Mouse (Mus musculus): ENCODE results near the gene Xrra1.
A peak's percentile ranks its signal among the peaks of the same experiment; 100 is the strongest.

Xrra1 gene

GRCm38 (mm10) chr7:99858813-99859585, at the start of gene Xrra1:
Gene Xrra1 (plus strand): TSS chr7:99859116.
- peak; percentile 97 to 98 for DNase-seq

- DNase-seq = no peak
These were observed 48.1 kb upstream of the Xrra1 start for GRCm38 (mm10) chr7:99810814-99811213.

- no peak for DNase-seq
These were observed 47.3 kb upstream of the Xrra1 start for GRCm38 (mm10) chr7:99811661-99812060.

GRCm38 (mm10) chr7:99813394-99813793, 45.5 kb upstream of the Xrra1 start:
- DNase-seq = peak; percentile 45 to 59

GRCm38 (mm10) chr7:99818181-99818725, 40.7 kb upstream of the Xrra1 start:
- peak; percentile 20 to 45 for DNase-seq

GRCm38 (mm10) chr7:99821953-99822352, 37.0 kb upstream of the Xrra1 start:
- DNase-seq = no peak

GRCm38 (mm10) chr7:99822426-99822825, 36.5 kb upstream of the Xrra1 start:
- no peak for DNase-seq

- no peak for DNase-seq
These were observed 35.8 kb upstream of the Xrra1 start for GRCm38 (mm10) chr7:99823045-99823663.

- no peak for DNase-seq
These were observed 34.0 kb upstream of the Xrra1 start for GRCm38 (mm10) chr7:99824649-99825483.

- DNase-seq = no peak
These were observed 33.4 kb upstream of the Xrra1 start for GRCm38 (mm10) chr7:99825511-99825910.

- no peak for DNase-seq
These were observed 32.8 kb upstream of the Xrra1 start for GRCm38 (mm10) chr7:99826096-99826495.

GRCm38 (mm10) chr7:99828083-99828570, 30.8 kb upstream of the Xrra1 start, which contains the start of gene Neu3:
Gene Neu3 (minus strand): TSS chr7:99828417.
- DNase-seq = peak; percentile 96 to 97

- no peak for DNase-seq
These were observed 25.6 kb upstream of the Xrra1 start for GRCm38 (mm10) chr7:99833115-99833845.

GRCm38 (mm10) chr7:99833846-99834222, 25.1 kb upstream of the Xrra1 start:
- DNase-seq = no peak

- DNase-seq = no peak
These were observed 24.5 kb upstream of the Xrra1 start for GRCm38 (mm10) chr7:99834314-99834853.

- peak; percentile 32 to 77 for DNase-seq
These were observed 22.1 kb upstream of the Xrra1 start for GRCm38 (mm10) chr7:99836781-99837180.

GRCm38 (mm10) chr7:99837358-99838071, 21.4 kb upstream of the Xrra1 start:
- DNase-seq = no peak

- no peak for DNase-seq
These were observed 20.7 kb upstream of the Xrra1 start for GRCm38 (mm10) chr7:99838241-99838640.

GRCm38 (mm10) chr7:99845533-99846236, 13.2 kb upstream of the Xrra1 start:
- DNase-seq = no peak

- no peak for DNase-seq
These were observed 8.4 kb upstream of the Xrra1 start for GRCm38 (mm10) chr7:99850534-99850933.

- no peak for DNase-seq
These were observed 7.8 kb upstream of the Xrra1 start for GRCm38 (mm10) chr7:99851121-99851520.
